Mouse (Mus musculus) hindbrain, embryonic 12.5 days (tissue): ENCODE data around the gene Zfp965. TPM values are rescaled to one million over a fixed set of nuclear protein-coding genes. Genes with fewer than 3 reads are reported as not detected.
"Not testable (repeated sequence)": the region's sequence is repeated elsewhere in the genome, so short reads cannot be mapped to it uniquely, and the experiment has no call there.

Experiments used
- ATAC-seq: fragments of 200-750 bp; cut with Nextera tagmentation; 2 replicates; pipeline ENCODE4 v1.8.0; 2017; ENCODE audit warnings: moderate TSS enrichment; ENCODE audit not compliant: low FRiP score
- H3K27ac ChIP-seq: fragments of 300-500 bp; sonication (generic); 2 replicates; pipeline ENCODE4 v1.5.1; 2016; ENCODE audit warnings: mild to moderate bottlenecking
- H3K27me3 ChIP-seq: fragments of 300-500 bp; sonication (generic); 2 replicates; pipeline ENCODE4 v1.6.1; 2016; ENCODE audit warnings: mild to moderate bottlenecking
- H3K36me3 ChIP-seq: fragments of 300-500 bp; sonication (generic); 2 replicates; pipeline ENCODE4 v1.6.1; 2016; ENCODE audit warnings: mild to moderate bottlenecking
- H3K4me1 ChIP-seq: fragments of 300-500 bp; sonication (generic); 2 replicates; pipeline ENCODE4 v1.6.1; 2016
- H3K4me2 ChIP-seq: fragments of 300-500 bp; sonication (generic); replicated peaks from 2 replicates; pipeline ENCODE4 v1.6.1; 2016; ENCODE audit warnings: mild to moderate bottlenecking
- H3K4me3 ChIP-seq: fragments of 300-500 bp; sonication (generic); 2 replicates; pipeline ENCODE4 v1.5.1; 2016; ENCODE audit warnings: mild to moderate bottlenecking
- H3K9ac ChIP-seq: fragments of 300-500 bp; sonication (generic); 2 replicates; pipeline ENCODE4 v1.6.1; 2016; ENCODE audit warnings: mild to moderate bottlenecking, moderate library complexity
- H3K9me3 ChIP-seq: fragments of 300-500 bp; sonication (generic); replicated peaks from 2 replicates; pipeline ENCODE4 v1.6.1; 2016; ENCODE audit warnings: mild to moderate bottlenecking
- WGBS: fragments of 180-500 bp; shearing (Covaris S2); methylation state at CpG from one replicate; pipeline ENCODE4 v1.1.7; 2016; 5-methylcytosine and 5-hydroxymethylcytosine counted together
- polyA plus RNA-seq: library from polyadenylated mRNA; unstranded; fragments of >200 nt; fragmentation: Nextera tagmentation; extraction: Ambion mirVana; gene quantifications from 2 replicates; pipeline ENCODE4 v1.2.1, GENCODE M21; 2016

Zfp965 gene
- 6.0 and 8.8 TPM in 2 replicates for polyA plus RNA-seq

DNA sequence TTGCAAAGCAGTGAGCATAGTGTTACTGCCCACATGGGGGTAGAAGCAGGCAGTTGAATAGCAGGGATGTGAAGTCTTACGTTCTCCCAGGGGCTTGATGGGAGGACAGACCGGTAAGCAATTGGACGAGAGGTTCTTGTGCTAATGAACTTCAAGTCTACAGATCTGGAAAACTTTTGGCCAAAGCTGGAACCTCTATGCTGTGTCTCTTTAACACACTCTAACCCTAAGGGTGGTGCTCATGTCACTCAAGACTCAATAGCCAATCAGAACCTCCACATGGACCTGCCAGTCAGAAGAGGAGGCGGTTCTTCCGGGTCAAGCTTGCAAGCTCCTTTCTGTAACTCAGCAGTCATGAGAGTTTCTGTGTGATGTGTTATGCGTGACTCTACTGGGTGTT lies at the start of gene Zfp965:
Zfp965 (plus strand) TSS at position 301 of the 400 bp plus-strand sequence.
- H3K27me3 ChIP-seq, H3K4me3 ChIP-seq, H3K27ac ChIP-seq, H3K36me3 ChIP-seq, H3K4me2 ChIP-seq, H3K9ac ChIP-seq, ATAC-seq, H3K4me1 ChIP-seq, H3K9me3 ChIP-seq: not testable (repeated sequence)
- no CpG with 5 or more reads among the region's 6 CpGs for WGBS

DNA sequence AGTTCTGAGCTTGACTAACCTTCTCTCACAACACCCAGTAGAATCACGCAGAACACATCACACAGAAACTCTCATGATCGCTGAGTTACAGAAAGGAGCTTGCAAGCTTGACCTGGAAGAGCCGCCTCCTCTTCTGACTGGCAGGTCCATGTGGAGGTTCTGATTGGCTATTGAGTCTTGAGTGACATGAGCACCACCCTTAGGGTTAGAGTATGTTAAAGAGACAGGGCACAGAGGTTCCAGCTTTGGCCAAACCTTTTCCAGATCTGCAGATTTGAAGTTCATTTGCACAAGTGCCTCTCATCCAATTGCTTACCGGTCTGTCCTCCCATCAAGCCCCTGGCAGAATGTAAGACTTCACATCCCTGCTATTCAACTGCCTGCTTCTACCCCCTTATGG lies 34.1 kb upstream of the Zfp965 start, which contains the start of gene Gm4724:
Gm4724 (minus strand) TSS at position 101 of the 400 bp plus-strand sequence.
- not testable (repeated sequence) for H3K9ac ChIP-seq, H3K27me3 ChIP-seq, H3K9me3 ChIP-seq, H3K27ac ChIP-seq, H3K4me1 ChIP-seq, ATAC-seq, H3K4me2 ChIP-seq, H3K4me3 ChIP-seq, H3K36me3 ChIP-seq
- WGBS, result no CpG with 5 or more reads among the region's 4 CpGs

Other genes with a start within 250 kb of the Zfp965 start
- 0.70 and 5.0 TPM in 2 replicates for gene Gm14440, start 194.9 kb upstream of the Zfp965 start, polyA plus RNA-seq
- 18.8 and 18.9 TPM in 2 replicates for gene Gm4631, start 131.8 kb upstream of the Zfp965 start, polyA plus RNA-seq
- gene Zfp968, start 97.5 kb upstream of the Zfp965 start, polyA plus RNA-seq, result 6.5 and 6.6 TPM in 2 replicates
- gene Gm4724, start 34.2 kb upstream of the Zfp965 start, polyA plus RNA-seq, result 12.9 and 15.3 TPM in 2 replicates
- gene Gm11007, start 174.0 kb downstream of the Zfp965 start, polyA plus RNA-seq, result not detected in 2 replicates
- 6.9 and 7.0 TPM in 2 replicates for gene Zfp969, start 233.7 kb downstream of the Zfp965 start, polyA plus RNA-seq